Mouse (Mus musculus): ENCODE data around the gene Axin2.

GRCm38 (mm10) chr11:108995196-108995989 lies 75.2 kb downstream of the Axin2 start:
- TF ChIP-seq CTCF (IDR thresholded peaks at IDR 0.05; ENCODE audit: low read depth, low read length) (no peak), POLR2A (IDR thresholded peaks at IDR 0.05; ENCODE audit: extremely low read depth, insufficient read depth, low read length) (no peak)
